Mouse (Mus musculus): ENCODE data around the gene Tfap2b. TPM values are rescaled to one million over a fixed set of nuclear protein-coding genes. Genes with fewer than 3 reads are reported as not detected.

The Tfap2b gene
- polyA plus RNA-seq, 1 experiment from 2014 or later = 41.1 TPM

DNA sequence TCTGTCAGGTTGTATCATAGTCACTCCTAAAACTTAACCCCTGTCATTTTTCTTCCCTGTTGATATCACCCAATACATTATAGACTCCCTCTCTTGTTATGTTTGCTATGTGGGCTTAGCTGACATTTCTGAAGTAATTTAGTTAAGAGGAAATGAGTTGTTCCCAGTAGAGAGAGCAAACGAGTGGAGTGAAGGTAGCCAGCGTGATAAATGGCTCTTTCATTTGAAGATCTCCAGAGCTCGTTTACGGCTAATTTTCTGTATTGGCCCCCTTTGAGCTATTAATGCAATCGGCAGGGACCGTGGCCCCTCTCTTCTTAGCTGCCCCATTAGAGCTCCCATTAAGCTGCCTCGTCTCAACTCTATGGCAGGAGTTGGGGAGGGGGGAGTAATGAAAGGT is 12.9 kb downstream of the Tfap2b start:
- H3K4me3 ChIP-seq (ENCODE audit: low read length) = no peak overlapping the region
- no peaks in the 10 kb centered on the region for H3K4me1 ChIP-seq (ENCODE audit: control insufficient read depth, insufficient read depth, low read length)
- H3K9ac ChIP-seq (ENCODE audit: low read depth, low read length) = no peak overlapping the region
- H3K9me3 ChIP-seq (ENCODE audit: control insufficient read depth, low read length) = no peaks in the 10 kb centered on the region
- no peaks in the 10 kb centered on the region for H3K36me3 ChIP-seq (ENCODE audit: control insufficient read depth, insufficient read depth, low read length)
- WGBS = 3% methylated on average over 7 of the region's 7 CpGs
- H3K27ac ChIP-seq (ENCODE audit: low read depth, low read length) = no peak overlapping the region
- H3K27me3 ChIP-seq (ENCODE audit: control insufficient read depth, insufficient read depth, low read length) = peaks cover 84% of the 10 kb centered on the region
- no peak overlapping the region for H3K4me2 ChIP-seq (replicated peaks; ENCODE audit: low read depth, low read length)
- ATAC-seq (ENCODE audit: low FRiP score, low TSS enrichment) = no peak

GRCm38 (mm10) chr1:19226699-19227098 is 18.0 kb downstream of the Tfap2b start:
- Histone ChIP-seq H3K27ac (ENCODE audit: low read depth, low read length) (no peak overlapping the region), H3K9me3 (ENCODE audit: control insufficient read depth, low read length) (no peaks in the 10 kb centered on the region), H3K36me3 (ENCODE audit: control insufficient read depth, insufficient read depth, low read length) (no peaks in the 10 kb centered on the region), H3K27me3 (ENCODE audit: control insufficient read depth, insufficient read depth, low read length) (peaks cover 86% of the 10 kb centered on the region), H3K4me3 (ENCODE audit: low read length) (no peak overlapping the region), H3K4me1 (ENCODE audit: control insufficient read depth, insufficient read depth, low read length) (no peaks in the 10 kb centered on the region), H3K9ac (ENCODE audit: low read depth, low read length) (no peak overlapping the region), H3K4me2 (replicated peaks; ENCODE audit: low read depth, low read length) (no peak overlapping the region)
- ATAC-seq (ENCODE audit: low FRiP score, low TSS enrichment) = no peak
- WGBS = 9% methylated on average over 8 of the region's 8 CpGs

GRCm38 (mm10) chr1:19230926-19231573 is 22.3 kb downstream of the Tfap2b start:
- ATAC-seq (ENCODE audit: low FRiP score, low TSS enrichment) = no peak
- no peak overlapping the region for H3K4me2 ChIP-seq (replicated peaks; ENCODE audit: low read depth, low read length)
- H3K27me3 ChIP-seq (ENCODE audit: control insufficient read depth, insufficient read depth, low read length) = peaks cover 87% of the 10 kb centered on the region
- WGBS = 10% methylated on average over 16 of the region's 16 CpGs
- no peak overlapping the region for H3K4me3 ChIP-seq (ENCODE audit: low read length)
- H3K9ac ChIP-seq (ENCODE audit: low read depth, low read length) = no peak overlapping the region
- no peak overlapping the region for H3K27ac ChIP-seq (ENCODE audit: low read depth, low read length)
- no peaks in the 10 kb centered on the region for H3K4me1 ChIP-seq (ENCODE audit: control insufficient read depth, insufficient read depth, low read length)
- no peaks in the 10 kb centered on the region for H3K9me3 ChIP-seq (ENCODE audit: control insufficient read depth, low read length)
- no peaks in the 10 kb centered on the region for H3K36me3 ChIP-seq (ENCODE audit: control insufficient read depth, insufficient read depth, low read length)

GRCm38 (mm10) chr1:19231574-19232080 is 22.9 kb downstream of the Tfap2b start:
- Histone ChIP-seq H3K27me3 (ENCODE audit: control insufficient read depth, insufficient read depth, low read length) (peaks cover 87% of the 10 kb centered on the region), H3K4me3 (ENCODE audit: low read length) (no peak overlapping the region), H3K9ac (ENCODE audit: low read depth, low read length) (no peak overlapping the region), H3K27ac (ENCODE audit: low read depth, low read length) (no peak overlapping the region), H3K4me2 (replicated peaks; ENCODE audit: low read depth, low read length) (no peak overlapping the region), H3K4me1 (ENCODE audit: control insufficient read depth, insufficient read depth, low read length) (no peaks in the 10 kb centered on the region), H3K9me3 (ENCODE audit: control insufficient read depth, low read length) (no peaks in the 10 kb centered on the region), H3K36me3 (ENCODE audit: control insufficient read depth, insufficient read depth, low read length) (no peaks in the 10 kb centered on the region)
- WGBS = 14% methylated on average over 16 of the region's 16 CpGs
- no peak for ATAC-seq (ENCODE audit: low FRiP score, low TSS enrichment)

GRCm38 (mm10) chr1:19232743-19233142 is 24.0 kb downstream of the Tfap2b start:
- Histone ChIP-seq H3K9ac (ENCODE audit: low read depth, low read length) (no peak overlapping the region), H3K36me3 (ENCODE audit: control insufficient read depth, insufficient read depth, low read length) (no peaks in the 10 kb centered on the region), H3K27me3 (ENCODE audit: control insufficient read depth, insufficient read depth, low read length) (peaks cover 87% of the 10 kb centered on the region), H3K27ac (ENCODE audit: low read depth, low read length) (no peak overlapping the region), H3K4me3 (ENCODE audit: low read length) (no peak overlapping the region), H3K4me1 (ENCODE audit: control insufficient read depth, insufficient read depth, low read length) (no peaks in the 10 kb centered on the region), H3K9me3 (ENCODE audit: control insufficient read depth, low read length) (no peaks in the 10 kb centered on the region), H3K4me2 (replicated peaks; ENCODE audit: low read depth, low read length) (no peak overlapping the region)
- 9% methylated on average over 1 of the region's 1 CpGs for WGBS
- no peak; the same call in 1 of the 2 replicates for ATAC-seq (ENCODE audit: low FRiP score, low TSS enrichment)

- no peak for ATAC-seq (ENCODE audit: low FRiP score, low TSS enrichment)
- 8% methylated on average over 19 of the region's 19 CpGs for WGBS
- H3K4me2 ChIP-seq (replicated peaks; ENCODE audit: low read depth, low read length) = no peak overlapping the region
Observed at GRCm38 (mm10) chr1:19233857-19234256, 25.1 kb downstream of the Tfap2b start.

DNA sequence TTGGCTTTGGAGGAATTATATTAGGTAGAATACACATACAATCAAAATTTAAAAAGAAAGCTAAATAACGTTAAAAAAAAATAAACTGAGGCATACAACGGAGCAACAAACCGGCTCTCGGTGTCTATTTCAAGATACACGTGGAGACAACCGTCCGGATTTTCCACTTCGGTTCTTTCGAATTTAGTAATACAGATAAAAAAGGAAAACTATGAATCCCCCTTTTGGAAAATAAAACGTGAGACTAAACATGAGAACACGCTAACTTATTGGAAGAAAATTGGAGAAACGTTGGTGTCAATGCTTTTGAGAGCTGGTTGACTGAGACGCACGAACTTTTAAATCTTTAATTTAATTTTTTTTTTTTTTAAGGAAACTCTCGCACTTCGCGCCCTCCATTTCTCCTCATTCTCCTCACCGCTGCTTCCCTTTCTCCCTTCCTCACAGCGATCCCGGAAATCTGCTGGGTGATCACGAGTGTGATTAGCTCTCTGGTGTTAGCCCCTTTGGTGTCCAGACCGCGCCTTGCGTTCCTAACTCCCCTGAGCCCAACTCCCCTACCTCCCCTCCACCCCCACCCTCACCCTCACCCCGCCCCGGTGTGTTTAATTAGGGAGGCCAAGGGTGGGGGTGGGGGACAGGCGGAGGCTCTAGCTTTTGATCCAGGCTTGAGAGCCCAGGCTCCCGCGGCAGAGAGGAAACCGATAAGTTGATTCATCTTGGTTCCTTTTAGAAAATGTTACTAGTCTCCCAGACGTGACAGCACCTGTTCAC is 25.9 kb downstream of the Tfap2b start:
- no peak overlapping the region for H3K27ac ChIP-seq (ENCODE audit: low read depth, low read length)
- H3K27me3 ChIP-seq (ENCODE audit: control insufficient read depth, insufficient read depth, low read length) = peaks cover 81% of the 10 kb centered on the region
- no peaks in the 10 kb centered on the region for H3K9me3 ChIP-seq (ENCODE audit: control insufficient read depth, low read length)
- H3K9ac ChIP-seq (ENCODE audit: low read depth, low read length) = no peak overlapping the region
- no peaks in the 10 kb centered on the region for H3K4me1 ChIP-seq (ENCODE audit: control insufficient read depth, insufficient read depth, low read length)
- ATAC-seq (ENCODE audit: low FRiP score, low TSS enrichment) = no peak
- H3K36me3 ChIP-seq (ENCODE audit: control insufficient read depth, insufficient read depth, low read length) = no peaks in the 10 kb centered on the region
- 4% methylated on average over 31 of the region's 31 CpGs for WGBS
- H3K4me2 ChIP-seq (replicated peaks; ENCODE audit: low read depth, low read length) = no peak overlapping the region
- H3K4me3 ChIP-seq (ENCODE audit: low read length) = no peak overlapping the region

More at GRCm38 (mm10) chr1:19233857-19234256, 25.1 kb downstream of the Tfap2b start:
- H3K9me3 ChIP-seq (ENCODE audit: control insufficient read depth, low read length) = no peaks in the 10 kb centered on the region
- no peaks in the 10 kb centered on the region for H3K4me1 ChIP-seq (ENCODE audit: control insufficient read depth, insufficient read depth, low read length)
- peaks cover 81% of the 10 kb centered on the region for H3K27me3 ChIP-seq (ENCODE audit: control insufficient read depth, insufficient read depth, low read length)
- no peak overlapping the region for H3K9ac ChIP-seq (ENCODE audit: low read depth, low read length)
- H3K4me3 ChIP-seq (ENCODE audit: low read length) = no peak overlapping the region
- no peak overlapping the region for H3K27ac ChIP-seq (ENCODE audit: low read depth, low read length)
- no peaks in the 10 kb centered on the region for H3K36me3 ChIP-seq (ENCODE audit: control insufficient read depth, insufficient read depth, low read length)

DNA sequence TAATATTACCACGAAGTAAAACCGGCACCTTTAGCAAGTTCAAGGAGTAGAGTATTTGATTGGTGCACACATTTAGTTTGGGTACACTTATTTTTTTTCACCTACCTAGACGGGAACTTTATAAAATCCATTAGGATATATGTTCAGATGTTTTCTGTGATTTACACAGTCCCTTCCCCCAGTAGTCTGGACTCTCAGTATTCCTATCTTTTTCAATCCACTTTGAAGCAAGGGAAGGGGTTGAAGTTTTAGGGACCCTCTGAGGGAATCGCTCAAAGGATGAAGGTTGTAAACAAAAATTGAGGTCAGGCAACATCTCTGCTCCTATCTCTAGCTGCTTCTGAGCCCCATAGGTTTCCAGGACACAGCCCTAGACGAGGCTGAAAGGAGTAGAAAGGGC is 27.3 kb downstream of the Tfap2b start:
- WGBS = 8% methylated on average over 5 of the region's 5 CpGs
- Histone ChIP-seq H3K4me2 (replicated peaks; ENCODE audit: low read depth, low read length) (no peak overlapping the region), H3K4me3 (ENCODE audit: low read length) (no peak overlapping the region), H3K27ac (ENCODE audit: low read depth, low read length) (no peak overlapping the region), H3K4me1 (ENCODE audit: control insufficient read depth, insufficient read depth, low read length) (0 out of 2 replicates have a peak, but pooled peaks cover 4% of the 10 kb centered on the region), H3K9me3 (ENCODE audit: control insufficient read depth, low read length) (no peaks in the 10 kb centered on the region), H3K36me3 (ENCODE audit: control insufficient read depth, insufficient read depth, low read length) (no peaks in the 10 kb centered on the region), H3K9ac (ENCODE audit: low read depth, low read length) (no peak overlapping the region), H3K27me3 (ENCODE audit: control insufficient read depth, insufficient read depth, low read length) (peaks cover 86% of the 10 kb centered on the region)
- ATAC-seq (ENCODE audit: low FRiP score, low TSS enrichment) = no peak

DNA sequence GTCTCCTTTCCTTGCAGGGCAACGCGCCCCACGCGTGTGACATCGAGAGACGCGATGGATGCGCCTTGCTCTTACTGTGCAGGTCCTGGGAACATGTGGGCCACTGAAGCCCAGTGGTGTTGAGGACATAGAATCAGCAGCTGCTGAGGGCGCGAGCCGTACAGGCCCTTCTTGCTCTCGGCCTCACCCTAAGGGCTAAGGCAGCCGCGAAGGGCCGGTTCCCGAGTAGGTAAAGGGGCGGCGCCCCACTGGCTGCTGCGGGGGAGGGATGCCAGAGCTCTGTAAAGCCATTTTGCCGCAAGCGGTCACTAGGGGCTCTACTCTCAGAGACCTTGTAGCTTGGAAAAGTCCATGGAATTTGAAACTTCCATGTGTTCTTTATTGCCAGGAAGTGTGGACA is 27.9 kb downstream of the Tfap2b start:
- H3K27me3 ChIP-seq (ENCODE audit: control insufficient read depth, insufficient read depth, low read length) = peaks cover 87% of the 10 kb centered on the region
- no peak overlapping the region for H3K27ac ChIP-seq (ENCODE audit: low read depth, low read length)
- H3K9ac ChIP-seq (ENCODE audit: low read depth, low read length) = no peak overlapping the region
- ATAC-seq (ENCODE audit: low FRiP score, low TSS enrichment) = peak; percentile 64
- H3K4me1 ChIP-seq (ENCODE audit: control insufficient read depth, insufficient read depth, low read length) = 0 out of 2 replicates have a peak, but pooled peaks cover 4% of the 10 kb centered on the region
- H3K4me3 ChIP-seq (ENCODE audit: low read length) = no peak overlapping the region
- no peak overlapping the region for H3K4me2 ChIP-seq (replicated peaks; ENCODE audit: low read depth, low read length)
- under 1% methylated on average over 21 of the region's 21 CpGs for WGBS
- no peaks in the 10 kb centered on the region for H3K9me3 ChIP-seq (ENCODE audit: control insufficient read depth, low read length)
- no peaks in the 10 kb centered on the region for H3K36me3 ChIP-seq (ENCODE audit: control insufficient read depth, insufficient read depth, low read length)

Measured in kidney, embryonic 14.5 days (tissue).